Mouse (Mus musculus) midbrain, postnatal 0 days (tissue): Measurements from ENCODE around the gene Sh3bgrl3. TPM values are rescaled to one million over a fixed set of nuclear protein-coding genes. Genes with fewer than 3 reads are reported as not detected.
A peak's percentile ranks its signal among the peaks of the same experiment; 100 is the strongest.

Experiments
- ATAC-seq: fragments of 200-750 bp; cut with Nextera tagmentation; 2 replicates; pipeline ENCODE4 v1.8.0; 2017; ENCODE audit warnings: moderate number of reproducible peaks, mild to moderate bottlenecking, moderate TSS enrichment, moderate library complexity; ENCODE audit not compliant: low FRiP score
- DNase-seq: peaks from one replicate; pipeline ENCODE4 v3.0.0-alpha.2; 2015; ENCODE audit warnings: low spot score
- H3K27ac ChIP-seq: fragments of 300-500 bp; sonication (generic); 2 replicates; pipeline ENCODE4 v1.5.1; 2014; ENCODE audit warnings: low read depth, mild to moderate bottlenecking, low read length, mixed read lengths
- H3K27me3 ChIP-seq: fragments of 300-500 bp; sonication (generic); 2 replicates; pipeline ENCODE4 v1.6.1; 2014; ENCODE audit warnings: low read length, control low read depth, mixed read lengths; ENCODE audit not compliant: insufficient read depth
- H3K36me3 ChIP-seq: fragments of 300-500 bp; sonication (generic); 2 replicates; pipeline ENCODE4 v1.6.1; 2014; ENCODE audit warnings: low read length, control low read depth, mixed read lengths; ENCODE audit not compliant: insufficient read depth
- H3K4me1 ChIP-seq: fragments of 300-500 bp; sonication (generic); 2 replicates; pipeline ENCODE4 v1.6.1; 2014; ENCODE audit warnings: mild to moderate bottlenecking, control low read depth, antibody characterized with exemption, low read length, mixed read lengths; ENCODE audit not compliant: insufficient read depth
- H3K4me2 ChIP-seq: fragments of 300-500 bp; sonication (generic); 2 replicates; pipeline ENCODE4 v1.6.1; 2014; ENCODE audit warnings: low read depth, mild to moderate bottlenecking, low read length, mixed read lengths; ENCODE audit not compliant: poor library complexity, severe bottlenecking
- H3K4me3 ChIP-seq: fragments of 300-500 bp; sonication (generic); 2 replicates; pipeline ENCODE4 v1.5.1; 2014; ENCODE audit warnings: low read depth, mild to moderate bottlenecking, low read length, moderate library complexity
- H3K9ac ChIP-seq: fragments of 300-500 bp; sonication (generic); replicated peaks from 2 replicates; pipeline ENCODE4 v1.6.1; 2014; ENCODE audit warnings: mild to moderate bottlenecking, low read length, moderate library complexity, mixed read lengths; ENCODE audit not compliant: poor library complexity, severe bottlenecking
- H3K9me3 ChIP-seq: fragments of 300-500 bp; sonication (generic); 2 replicates; pipeline ENCODE4 v1.6.1; 2016; ENCODE audit warnings: low read length, control low read depth
- CTCF ChIP-seq: IDR thresholded peaks from 2 replicates; pipeline ENCODE4 v1.5.1; 2016; ENCODE audit warnings: antibody characterized with exemption, mild to moderate bottlenecking
- WGBS: fragments of 180-500 bp; shearing (Covaris S2); extraction: QIAGEN DNeasy Blood & Tissue Kit; methylation state at CpG from one replicate; pipeline ENCODE4 v1.1.7; 2014; 5-methylcytosine and 5-hydroxymethylcytosine counted together
- polyA plus RNA-seq: library from polyadenylated mRNA; unstranded; fragments of >200 nt; fragmentation: Nextera tagmentation; extraction: Ambion mirVana; gene quantifications from 2 replicates; pipeline ENCODE4 v1.2.1, GENCODE M21; 2015
- total RNA-seq: library from RNA; depleted of rRNA; stranded (reverse); fragments of >200 nt; gene quantifications from 2 replicates; pipeline ENCODE4 v1.2.3, GENCODE M21; 2014

Sh3bgrl3 gene
- total and polyA plus RNA-seq, 2 experiments from 2014 or later: 224 to 565 TPM

GRCm38 (mm10) chr4:134094923-134095547 is 33.6 kb downstream of the Sh3bgrl3 start, which contains the start of gene Cd52:
Gene Cd52 (minus strand): TSS chr4:134095082.
- Histone ChIP-seq H3K9ac (no peak within 1 kb of the TSS), H3K27me3 (no peaks in the 10 kb centered on the region), H3K9me3 (no peaks in the 10 kb centered on the region), H3K4me2 (no peak within 1 kb of the TSS), H3K36me3 (no peaks in the 10 kb centered on the region), H3K27ac (no peak within 1 kb of the TSS), H3K4me3 (no peak within 1 kb of the TSS), H3K4me1 (no peaks in the 10 kb centered on the region)
- ATAC-seq (no peak), DNase-seq (no peak)
- 63% methylated on average over 3 of the region's 3 CpGs for WGBS
- TF ChIP-seq CTCF: no peak

DNA sequence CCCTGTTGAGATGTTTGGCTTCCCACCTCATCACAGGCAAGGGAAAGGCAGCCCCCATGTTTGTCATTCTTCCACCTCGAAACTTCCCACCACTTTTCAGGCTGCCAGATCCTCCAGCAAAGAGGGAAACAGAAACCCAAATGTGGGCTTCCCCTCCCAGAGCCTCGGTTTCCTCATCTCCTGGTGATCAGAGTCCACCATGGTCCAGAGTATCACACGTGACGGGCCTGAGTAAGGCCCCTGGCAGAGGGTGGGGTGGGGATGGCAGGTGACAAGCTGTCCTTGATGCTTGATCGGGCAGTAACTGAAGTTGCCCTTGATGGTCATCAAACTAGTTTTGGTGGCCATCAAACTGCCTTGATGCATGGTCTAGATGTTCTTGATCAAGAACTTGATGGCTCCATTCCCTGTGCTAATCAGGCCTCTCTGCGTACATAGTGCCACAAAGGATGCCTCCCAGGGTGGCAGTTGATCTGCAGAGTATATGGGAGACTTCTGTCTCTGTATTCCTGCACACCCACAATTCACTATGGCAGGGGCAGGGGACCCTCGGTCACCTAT is 34.5 kb downstream of the Sh3bgrl3 start:
- no peak for ATAC-seq
- no peak for DNase-seq
- Histone ChIP-seq H3K4me2 (no peak overlapping the region), H3K4me1 (no peaks in the 10 kb centered on the region), H3K9me3 (no peaks in the 10 kb centered on the region), H3K27me3 (no peaks in the 10 kb centered on the region), H3K9ac (no peak overlapping the region), H3K27ac (no peak overlapping the region), H3K4me3 (no peak overlapping the region), H3K36me3 (no peaks in the 10 kb centered on the region)
- WGBS: 91% methylated on average over 7 of the region's 7 CpGs
- no peak for TF ChIP-seq CTCF

DNA sequence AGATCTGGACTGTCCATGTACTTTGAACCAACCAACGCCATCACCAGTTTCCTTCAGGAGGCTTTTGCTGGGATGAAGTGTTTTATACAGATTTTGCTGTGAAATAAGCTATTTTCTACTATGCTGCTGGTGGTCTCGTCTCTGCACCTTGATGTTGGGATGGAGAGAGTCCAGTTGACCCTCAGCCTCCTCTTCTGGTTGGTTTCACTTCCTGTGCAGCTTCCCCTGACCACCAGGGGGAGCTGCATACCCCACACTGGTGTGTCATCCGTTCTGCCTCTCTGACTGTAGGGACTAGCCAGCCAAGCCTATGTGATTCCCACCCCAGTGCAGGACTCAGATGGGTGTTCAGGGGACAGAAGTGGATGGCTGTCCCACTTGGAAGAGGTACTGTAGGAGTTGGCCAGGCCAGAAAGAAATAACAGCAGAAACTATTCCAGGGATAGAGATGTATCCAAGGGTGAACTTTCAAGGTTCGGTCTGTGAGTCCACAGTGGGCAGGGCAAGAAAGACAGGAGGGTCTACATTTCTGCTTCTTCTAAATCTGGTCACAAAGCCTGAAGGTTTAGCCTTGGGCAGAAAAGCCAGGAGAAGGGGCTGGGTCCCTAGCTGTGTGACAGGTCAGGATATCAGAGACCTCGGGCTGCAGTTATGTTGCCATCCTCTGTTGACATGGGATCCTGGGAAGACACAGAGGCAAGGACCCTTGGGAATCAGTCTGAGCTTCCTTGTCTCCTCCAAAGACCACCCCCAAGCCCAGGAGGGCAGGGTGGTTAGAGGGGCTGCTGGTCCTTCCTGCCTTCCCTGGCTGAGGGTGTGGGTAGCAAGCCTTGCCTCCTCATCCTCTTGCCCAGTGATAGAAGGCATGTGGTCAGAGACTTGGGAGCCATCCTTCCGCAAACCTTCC is 36.0 kb downstream of the Sh3bgrl3 start:
- Histone ChIP-seq H3K27me3 (no peaks in the 10 kb centered on the region), H3K27ac (no peak overlapping the region), H3K36me3 (no peaks in the 10 kb centered on the region), H3K4me1 (no peaks in the 10 kb centered on the region), H3K4me2 (no peak overlapping the region), H3K9me3 (no peaks in the 10 kb centered on the region), H3K9ac (no peak overlapping the region), H3K4me3 (no peak overlapping the region)
- TF ChIP-seq CTCF: peak; percentile 64
- ATAC-seq: no peak
- WGBS: 73% methylated on average over 6 of the region's 6 CpGs
- DNase-seq: no peak

DNA sequence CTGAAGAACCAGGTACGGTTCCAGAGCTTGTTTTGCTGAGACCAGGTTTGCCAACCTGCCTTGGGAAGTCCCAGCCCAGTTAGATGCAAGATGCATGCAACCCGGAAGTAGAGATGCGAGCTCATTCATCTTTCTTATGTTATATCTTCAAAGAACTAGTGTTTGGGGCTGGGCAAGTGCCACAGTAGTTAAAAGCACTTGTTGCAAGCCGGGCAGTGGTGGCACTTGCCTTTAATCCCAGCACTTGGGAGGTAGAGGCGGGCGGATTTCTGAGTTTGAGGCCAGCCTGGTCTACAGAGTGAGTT is 37.4 kb downstream of the Sh3bgrl3 start:
- no peak overlapping the region for H3K4me3 ChIP-seq
- H3K27me3 ChIP-seq: no peaks in the 10 kb centered on the region
- no peaks in the 10 kb centered on the region for H3K4me1 ChIP-seq
- no peak overlapping the region for H3K27ac ChIP-seq
- no peak overlapping the region for H3K9ac ChIP-seq
- DNase-seq: no peak
- no peaks in the 10 kb centered on the region for H3K9me3 ChIP-seq
- no peak for ATAC-seq
- 90% methylated on average over 6 of the region's 6 CpGs for WGBS
- no peaks in the 10 kb centered on the region for H3K36me3 ChIP-seq
- H3K4me2 ChIP-seq: no peak overlapping the region
- no peak for TF ChIP-seq CTCF

DNA sequence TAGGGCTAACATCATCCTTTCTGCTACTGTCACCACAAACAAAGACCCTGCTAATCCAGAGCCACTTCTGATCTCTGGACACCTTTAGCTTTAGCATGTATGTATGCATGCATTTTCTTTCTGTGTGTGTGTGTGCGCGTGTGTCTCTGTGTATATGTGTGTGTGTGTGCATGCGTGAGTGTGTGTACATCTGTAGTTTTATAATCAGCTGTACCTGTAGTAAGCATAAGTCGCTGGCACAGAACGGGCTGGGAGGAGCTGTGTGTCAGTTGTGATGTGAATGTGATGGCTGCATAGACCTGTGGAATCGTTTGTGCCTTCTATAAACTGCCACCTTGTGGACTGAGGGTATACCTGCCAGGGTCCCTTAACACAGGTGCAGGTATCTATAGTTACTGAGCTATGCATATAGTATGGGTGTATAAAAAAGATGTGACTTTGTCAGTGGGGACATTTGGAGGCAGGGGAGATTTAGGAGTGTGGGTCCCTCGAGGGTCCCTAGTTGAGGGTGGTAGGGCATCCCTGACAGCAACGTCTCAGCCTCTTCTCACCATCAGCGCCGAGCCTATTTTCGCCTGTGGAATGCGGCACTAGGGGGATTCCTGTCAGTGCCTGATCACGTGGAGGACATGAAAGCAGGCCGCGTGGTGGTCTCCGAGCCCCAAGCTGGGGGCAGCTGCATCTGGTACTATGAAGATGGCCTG is 37.9 kb downstream of the Sh3bgrl3 start:
- Histone ChIP-seq H3K4me1 (no peaks in the 10 kb centered on the region), H3K9me3 (no peaks in the 10 kb centered on the region), H3K27me3 (no peaks in the 10 kb centered on the region), H3K9ac (no peak overlapping the region), H3K4me2 (no peak overlapping the region), H3K36me3 (no peaks in the 10 kb centered on the region), H3K27ac (no peak overlapping the region), H3K4me3 (no peak overlapping the region)
- peak; percentile 5 for DNase-seq
- TF ChIP-seq CTCF: peak; percentile 53
- WGBS: 84% methylated on average over 16 of the region's 16 CpGs
- ATAC-seq: no peak
